Mouse (Mus musculus) forebrain, embryonic 15.5 days (tissue): ENCODE measurements at regions not wholly inside any gene's neighbourhood (a gene's known extent, or its start where the extent isn't known, plus 50 kb on each side); places are given as distances from the start of the nearest gene placed in this dataset.
A peak's percentile ranks its signal among the peaks of the same experiment; 100 is the strongest.

ENCODE experiments used
- ATAC-seq: fragments of 200-750 bp; cut with Nextera tagmentation; replicated peaks from 2 replicates; pipeline ENCODE4 v1.8.0; 2017; ENCODE audit warnings: mild to moderate bottlenecking, moderate TSS enrichment, moderate library complexity
- H3K27ac ChIP-seq: fragments of 300-500 bp; sonication (generic); replicated peaks from 2 replicates; pipeline ENCODE4 v1.5.1; 2015; ENCODE audit warnings: mild to moderate bottlenecking, inconsistent platforms
- H3K27me3 ChIP-seq: fragments of 300-500 bp; sonication (generic); 2 replicates; pipeline ENCODE4 v1.6.1; 2015; ENCODE audit warnings: inconsistent platforms
- H3K36me3 ChIP-seq: fragments of 300-500 bp; sonication (generic); 2 replicates; pipeline ENCODE4 v1.6.1; 2015; ENCODE audit warnings: mild to moderate bottlenecking, inconsistent platforms
- H3K4me1 ChIP-seq: fragments of 300-500 bp; sonication (generic); 2 replicates; pipeline ENCODE4 v1.6.1; 2015; ENCODE audit warnings: inconsistent platforms
- H3K4me2 ChIP-seq: fragments of 300-500 bp; sonication (generic); replicated peaks from 2 replicates; pipeline ENCODE4 v1.6.1; 2015; ENCODE audit warnings: mild to moderate bottlenecking, inconsistent platforms
- H3K4me3 ChIP-seq: fragments of 300-500 bp; sonication (generic); 2 replicates; pipeline ENCODE4 v1.5.1; 2015; ENCODE audit warnings: mild to moderate bottlenecking, inconsistent platforms
- H3K9ac ChIP-seq: fragments of 300-500 bp; sonication (generic); replicated peaks from 2 replicates; pipeline ENCODE4 v1.6.1; 2015; ENCODE audit warnings: mild to moderate bottlenecking, inconsistent platforms
- H3K9me3 ChIP-seq: fragments of 300-500 bp; sonication (generic); 2 replicates; pipeline ENCODE4 v1.6.1; 2016; ENCODE audit warnings: inconsistent platforms
- WGBS: fragments of 180-500 bp; shearing (Covaris S2); methylation state at CpG from one replicate; pipeline ENCODE4 v1.1.7; 2015; ENCODE audit warnings: mixed read lengths; 5-methylcytosine and 5-hydroxymethylcytosine counted together

- H3K4me1 ChIP-seq: peaks cover 15% of the 10 kb centered on the region
- H3K4me3 ChIP-seq: no peak overlapping the region
- H3K27me3 ChIP-seq: no peaks in the 10 kb centered on the region
- H3K4me2 ChIP-seq: no peak overlapping the region
- no peak overlapping the region for H3K27ac ChIP-seq
- H3K9ac ChIP-seq: no peak overlapping the region
- 84% methylated on average over 17 of the region's 17 CpGs for WGBS
- no peak for ATAC-seq
- H3K9me3 ChIP-seq: no peaks in the 10 kb centered on the region
- H3K36me3 ChIP-seq: no peaks in the 10 kb centered on the region
Observed at GRCm38 (mm10) chr3:52198751-52199738, 69.1 kb upstream of the Foxo1 start.

GRCm38 (mm10) chr3:52200106-52200505, 68.0 kb upstream of the Foxo1 start:
- Histone ChIP-seq H3K4me1 (peaks cover 15% of the 10 kb centered on the region), H3K4me3 (no peak overlapping the region), H3K27ac (no peak overlapping the region), H3K4me2 (no peak overlapping the region), H3K9ac (no peak overlapping the region), H3K27me3 (no peaks in the 10 kb centered on the region), H3K36me3 (no peaks in the 10 kb centered on the region), H3K9me3 (no peaks in the 10 kb centered on the region)
- ATAC-seq: no peak
- 68% methylated on average over 4 of the region's 4 CpGs for WGBS

- Histone ChIP-seq H3K27ac (no peak overlapping the region), H3K4me2 (peak overlapping the region; percentile 36), H3K9me3 (0 out of 2 replicates have a peak, but pooled peaks cover 2% of the 10 kb centered on the region), H3K4me3 (0 out of 2 replicates have a peak overlapping the region, but pooled peaks have one; percentile 10), H3K36me3 (no peaks in the 10 kb centered on the region), H3K9ac (no peak overlapping the region), H3K27me3 (no peaks in the 10 kb centered on the region), H3K4me1 (peaks cover 7% of the 10 kb centered on the region)
- no peak for ATAC-seq
- 15% methylated on average over 24 of the region's 24 CpGs for WGBS
Observed at GRCm38 (mm10) chr3:52210556-52211302, 57.4 kb upstream of the Foxo1 start.

- no peak overlapping the region for H3K9ac ChIP-seq
- 0 out of 2 replicates have a peak, but pooled peaks cover 2% of the 10 kb centered on the region for H3K9me3 ChIP-seq
- 21% methylated on average over 6 of the region's 6 CpGs for WGBS
- H3K4me1 ChIP-seq: peaks cover 7% of the 10 kb centered on the region
- H3K36me3 ChIP-seq: no peaks in the 10 kb centered on the region
- no peak for ATAC-seq
- no peaks in the 10 kb centered on the region for H3K27me3 ChIP-seq
- H3K27ac ChIP-seq: no peak overlapping the region
- no peak overlapping the region for H3K4me3 ChIP-seq
- H3K4me2 ChIP-seq: peak overlapping the region; percentile 36; the same call in 1 of the 2 replicates
Observed at GRCm38 (mm10) chr3:52211303-52211695, 56.8 kb upstream of the Foxo1 start.

GRCm38 (mm10) chr3:52214114-52214513, 54.0 kb upstream of the Foxo1 start:
- 94% methylated on average over 7 of the region's 7 CpGs for WGBS
- Histone ChIP-seq H3K27ac (no peak overlapping the region), H3K4me2 (no peak overlapping the region), H3K4me3 (no peak overlapping the region), H3K27me3 (no peaks in the 10 kb centered on the region), H3K9ac (no peak overlapping the region), H3K9me3 (no peaks in the 10 kb centered on the region), H3K36me3 (no peaks in the 10 kb centered on the region), H3K4me1 (peaks cover 7% of the 10 kb centered on the region)
- ATAC-seq: no peak

GRCm38 (mm10) chr3:52215083-52215482, 53.1 kb upstream of the Foxo1 start:
- 89% methylated on average over 9 of the region's 9 CpGs for WGBS
- ATAC-seq: no peak

More at GRCm38 (mm10) chr3:52215083-52215482, 53.1 kb upstream of the Foxo1 start:
- Histone ChIP-seq H3K36me3 (no peaks in the 10 kb centered on the region), H3K27ac (no peak overlapping the region), H3K9me3 (no peaks in the 10 kb centered on the region), H3K4me3 (no peak overlapping the region), H3K27me3 (no peaks in the 10 kb centered on the region), H3K9ac (no peak overlapping the region), H3K4me2 (no peak overlapping the region), H3K4me1 (peaks cover 7% of the 10 kb centered on the region)
